Mouse (Mus musculus) limb, embryonic 14.5 days (tissue): ENCODE results near the gene Snrpd3. TPM values are rescaled to one million over a fixed set of nuclear protein-coding genes. Genes with fewer than 3 reads are reported as not detected.
"Not testable (repeated sequence)": the region's sequence is repeated elsewhere in the genome, so short reads cannot be mapped to it uniquely, and the experiment has no call there.

Experiments
- ATAC-seq: fragments of 200-750 bp; cut with Nextera tagmentation; 2 replicates; pipeline ENCODE4 v1.8.0; 2017; ENCODE audit warnings: low read depth, moderate number of reproducible peaks, moderate TSS enrichment; ENCODE audit not compliant: low FRiP score
- DNase-seq: peaks from one replicate; pipeline ENCODE4 v3.0.0-alpha.2; 2015; ENCODE audit warnings: low spot score
- H3K27ac ChIP-seq: fragments of 300-500 bp; sonication (generic); replicated peaks from 2 replicates; pipeline ENCODE4 v1.5.1; 2014; ENCODE audit warnings: low read depth, mild to moderate bottlenecking, low read length, moderate library complexity, mixed read lengths
- H3K27me3 ChIP-seq: fragments of 300-500 bp; sonication (generic); 2 replicates; pipeline ENCODE4 v1.6.1; 2014; ENCODE audit warnings: low read length, mixed read lengths; ENCODE audit not compliant: control insufficient read depth, insufficient read depth
- H3K36me3 ChIP-seq: fragments of 300-500 bp; sonication (generic); 2 replicates; pipeline ENCODE4 v1.6.1; 2014; ENCODE audit warnings: mild to moderate bottlenecking, low read length, moderate library complexity, mixed read lengths; ENCODE audit not compliant: control insufficient read depth, insufficient read depth
- H3K4me1 ChIP-seq: fragments of 300-500 bp; sonication (generic); 2 replicates; pipeline ENCODE4 v1.6.1; 2014; ENCODE audit warnings: antibody characterized with exemption, low read length, mixed read lengths; ENCODE audit not compliant: control insufficient read depth, insufficient read depth
- H3K4me2 ChIP-seq: fragments of 300-500 bp; sonication (generic); replicated peaks from 2 replicates; pipeline ENCODE4 v1.6.1; 2014; ENCODE audit warnings: low read depth, mild to moderate bottlenecking, low read length, moderate library complexity; ENCODE audit not compliant: severe bottlenecking
- H3K4me3 ChIP-seq: fragments of 300-500 bp; sonication (generic); replicated peaks from 2 replicates; pipeline ENCODE4 v1.5.1; 2014; ENCODE audit warnings: low read length
- H3K9ac ChIP-seq: fragments of 300-500 bp; sonication (generic); 2 replicates; pipeline ENCODE4 v1.6.1; 2014; ENCODE audit warnings: mild to moderate bottlenecking, low read depth, low read length, moderate library complexity; ENCODE audit not compliant: severe bottlenecking
- H3K9me3 ChIP-seq: fragments of 300-500 bp; sonication (generic); 2 replicates; pipeline ENCODE4 v1.6.1; 2016; ENCODE audit warnings: low read length; ENCODE audit not compliant: control insufficient read depth
- POLR2A ChIP-seq: fragments of 200-500 bp; IDR thresholded peaks from 2 replicates; pipeline ENCODE4 v1.8.0; 2012; ENCODE audit warnings: inconsistent platforms, mild to moderate bottlenecking, moderate library complexity, borderline replicate concordance; ENCODE audit not compliant: insufficient read depth, insufficient read length; ENCODE audit errors: extremely low read depth
- WGBS: fragments of 180-500 bp; shearing (Covaris S2); extraction: QIAGEN DNeasy Blood & Tissue Kit; methylation state at CpG from one replicate; pipeline ENCODE4 v1.1.7; 2014; 5-methylcytosine and 5-hydroxymethylcytosine counted together
- polyA plus RNA-seq, 2 experiments: library from polyadenylated mRNA; depleted of rRNA in 1 of 2; stranded (reverse) in 1 of 2; unstranded in 1 of 2; fragments of >200 nt; fragmentation: Nextera tagmentation in 1 of 2; extraction: Ambion mirVana in 1 of 2; gene quantifications; 2 replicates each; pipeline versions ENCODE4 v1.2.1 to v1.2.3; 2012 to 2014

Snrpd3 gene
- polyA plus RNA-seq (2012; rRNA removed): 49.3 and 121 TPM in 2 replicates
- polyA plus RNA-seq (2014; fragmentation: Nextera tagmentation; extraction: Ambion mirVana): 171 and 173 TPM in 2 replicates

DNA sequence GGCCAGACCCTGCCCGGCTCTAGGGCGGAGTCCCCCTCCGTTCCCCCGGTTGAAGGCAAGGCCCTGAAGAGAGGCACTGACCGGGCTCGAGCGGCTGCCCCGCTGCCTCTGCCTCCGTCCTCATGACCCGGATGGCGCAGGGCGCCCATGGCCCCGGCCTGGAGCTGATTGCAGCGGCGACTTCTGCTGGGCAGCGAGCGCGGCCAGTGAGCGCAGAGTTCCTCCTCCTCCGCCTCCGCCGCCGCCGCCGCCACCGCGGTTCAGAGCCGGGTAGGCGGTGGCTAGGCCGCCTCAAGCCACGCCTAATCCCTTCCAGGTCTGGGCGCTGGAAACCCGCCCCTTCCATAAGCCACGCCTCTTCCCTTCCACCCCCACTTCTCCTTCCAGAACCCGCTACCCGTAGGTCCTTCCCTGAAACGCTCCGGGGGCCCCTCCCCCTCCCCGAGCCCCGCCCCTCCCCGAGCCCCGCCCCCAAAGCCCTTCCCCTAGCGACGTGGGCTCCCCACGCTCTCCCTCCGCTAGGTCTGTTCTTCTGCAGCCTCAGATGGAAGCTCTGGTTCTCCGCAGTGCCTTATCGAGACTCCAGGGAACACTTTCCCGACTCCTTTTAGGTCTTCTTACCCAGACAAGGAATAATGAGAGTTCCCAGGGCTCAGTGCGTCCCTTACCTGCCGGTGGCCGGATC, at the start of gene Snrpd3:
Gene Snrpd3, plus strand, starts transcription at position 479 of the 685 bp plus-strand sequence.
- Histone ChIP-seq H3K27ac (peak within 1 kb of the TSS; percentile 93), H3K9me3 (no peaks in the 10 kb centered on the region), H3K27me3 (no peaks in the 10 kb centered on the region), H3K36me3 (peaks cover 26% of the 10 kb centered on the region), H3K4me3 (peak within 1 kb of the TSS; percentile 71), H3K4me2 (peak within 1 kb of the TSS; percentile 84), H3K9ac (peak within 1 kb of the TSS; percentile 85), H3K4me1 (peaks cover 17% of the 10 kb centered on the region)
- 0% methylated on average over 23 of the region's 52 CpGs for WGBS
- peak; percentile 55; the same call in 1 of the 2 replicates for TF ChIP-seq POLR2A
- ATAC-seq (peak; percentile 98), DNase-seq (peak; percentile 98)

DNA sequence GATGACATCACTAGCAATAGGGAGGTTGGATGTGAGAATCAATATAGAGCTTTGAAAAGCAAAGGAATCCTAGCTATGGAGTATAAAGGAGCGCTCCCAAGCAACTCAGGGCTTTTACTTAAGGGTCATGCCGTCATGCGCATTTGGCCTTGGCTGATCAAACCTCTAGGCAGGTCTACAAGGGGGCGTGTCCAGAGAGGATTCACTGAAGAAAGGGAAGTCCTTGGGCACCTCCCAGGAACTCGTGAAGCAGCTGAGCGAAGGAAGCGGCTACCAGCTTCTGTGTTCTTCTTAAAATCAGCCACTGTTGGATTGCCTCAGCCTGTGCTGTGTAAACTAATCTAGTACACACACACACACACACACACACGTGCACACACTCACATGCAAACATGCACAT, 43.9 kb upstream of the Snrpd3 start:
- H3K4me2 ChIP-seq: no peak overlapping the region
- H3K9me3 ChIP-seq: no peaks in the 10 kb centered on the region
- no peaks in the 10 kb centered on the region for H3K4me1 ChIP-seq
- DNase-seq: no peak
- H3K4me3 ChIP-seq: no peak overlapping the region
- WGBS: 66% methylated on average over 8 of the region's 8 CpGs
- H3K9ac ChIP-seq: no peak overlapping the region
- no peak overlapping the region for H3K27ac ChIP-seq
- ATAC-seq: no peak
- no peaks in the 10 kb centered on the region for H3K36me3 ChIP-seq
- H3K27me3 ChIP-seq: no peaks in the 10 kb centered on the region
- TF ChIP-seq POLR2A: no peak

DNA sequence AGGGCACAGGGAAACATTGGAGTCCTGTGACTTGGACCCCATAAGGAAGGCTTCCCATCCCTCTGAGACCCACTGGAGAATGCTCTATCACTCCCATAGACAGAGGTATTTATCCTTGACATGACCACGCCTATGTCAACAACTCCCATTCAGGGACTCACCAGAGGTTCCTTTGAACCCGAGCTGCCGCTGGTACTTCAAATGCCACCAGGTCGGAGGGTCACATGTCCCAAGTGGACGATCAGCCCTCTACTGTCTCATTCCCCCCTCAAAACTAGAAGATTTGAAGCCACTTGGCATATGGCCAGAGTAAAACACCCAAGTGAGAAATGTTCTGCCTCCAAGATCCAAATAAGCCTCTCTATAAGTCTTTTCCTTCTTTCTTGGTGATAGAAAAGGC, 42.8 kb upstream of the Snrpd3 start:
- 37% methylated on average over 5 of the region's 5 CpGs for WGBS
- ATAC-seq: no peak

DNA sequence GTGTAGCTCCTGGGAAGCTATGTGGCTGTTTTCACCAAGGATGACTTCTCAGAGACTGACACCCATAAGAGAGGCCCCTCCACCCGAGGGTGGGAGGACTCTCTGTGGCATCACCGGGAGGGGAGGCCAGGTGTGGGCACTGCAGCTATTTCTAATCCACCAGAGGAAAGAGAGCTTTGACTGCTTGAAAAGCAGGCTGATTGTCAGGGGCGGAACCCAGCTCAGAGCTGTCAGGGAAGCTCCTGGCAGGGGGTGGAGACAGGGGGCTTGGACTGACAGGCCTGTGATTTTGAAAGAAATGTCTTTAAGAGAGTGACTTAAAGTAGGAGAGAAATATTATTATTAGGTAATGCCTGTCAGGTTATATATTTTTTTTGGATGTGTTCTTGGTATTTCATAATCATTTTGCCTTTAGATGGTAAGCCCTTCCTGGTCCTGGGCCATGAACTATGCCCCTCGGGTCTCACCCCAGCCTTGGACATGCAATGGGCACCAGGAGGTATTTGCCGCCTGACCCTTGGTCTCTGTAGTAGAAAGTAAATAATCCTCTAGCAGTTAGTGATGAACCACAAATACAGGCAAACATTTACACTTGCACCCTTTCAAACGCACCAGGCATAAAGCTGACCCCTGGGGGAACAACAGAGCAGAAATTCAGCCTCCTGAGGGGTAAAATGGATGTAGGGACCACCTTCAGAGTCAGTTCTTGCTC, 42.1 kb upstream of the Snrpd3 start:
- not testable (repeated sequence) for H3K4me3 ChIP-seq, H3K9me3 ChIP-seq, ATAC-seq, H3K27me3 ChIP-seq, H3K4me1 ChIP-seq, H3K27ac ChIP-seq, DNase-seq, H3K9ac ChIP-seq, H3K36me3 ChIP-seq, H3K4me2 ChIP-seq
- WGBS: 29% methylated on average over 3 of the region's 6 CpGs

More for the DNA sequence above, 42.8 kb upstream of the Snrpd3 start:
- no peak for DNase-seq
- H3K9me3 ChIP-seq: no peaks in the 10 kb centered on the region
- H3K36me3 ChIP-seq: no peaks in the 10 kb centered on the region
- H3K27me3 ChIP-seq: no peaks in the 10 kb centered on the region
- H3K27ac ChIP-seq: no peak overlapping the region
- no peak overlapping the region for H3K9ac ChIP-seq
- no peak for TF ChIP-seq POLR2A
- no peak overlapping the region for H3K4me2 ChIP-seq
- no peaks in the 10 kb centered on the region for H3K4me1 ChIP-seq
- no peak overlapping the region for H3K4me3 ChIP-seq

DNA sequence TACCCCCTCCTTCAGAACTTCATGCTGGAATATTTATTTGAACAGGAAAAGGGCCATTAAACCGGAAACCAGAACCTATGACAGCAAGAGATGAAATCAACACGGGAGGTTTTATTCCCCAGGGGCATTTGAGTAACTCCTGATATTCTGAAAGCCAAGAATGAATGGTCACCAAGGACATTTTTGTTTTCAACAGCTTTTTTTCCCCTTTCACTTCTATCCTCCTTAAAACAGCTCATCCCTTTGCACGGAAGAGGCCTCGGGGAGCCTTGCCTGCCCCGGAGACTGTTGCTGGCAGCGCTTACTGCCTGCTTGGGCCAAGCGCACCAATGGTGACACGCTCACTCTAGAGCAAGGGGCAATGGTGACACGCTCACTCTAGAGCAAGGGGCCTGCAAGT, 40.3 kb upstream of the Snrpd3 start:
- no peaks in the 10 kb centered on the region for H3K9me3 ChIP-seq
- DNase-seq: no peak

More for the DNA sequence above, 40.3 kb upstream of the Snrpd3 start:
- Histone ChIP-seq H3K4me1 (no peaks in the 10 kb centered on the region), H3K4me2 (no peak overlapping the region), H3K27me3 (no peaks in the 10 kb centered on the region), H3K4me3 (no peak overlapping the region), H3K9ac (no peak overlapping the region), H3K36me3 (no peaks in the 10 kb centered on the region), H3K27ac (no peak overlapping the region)
- no peak for TF ChIP-seq POLR2A
- ATAC-seq: no peak
- WGBS: 73% methylated on average over 9 of the region's 9 CpGs
